Mouse (Mus musculus) adrenal gland, adult (tissue): ENCODE results near the gene Bfsp1.

Experiments used
- DNase-seq, 2 experiments: peaks; one replicate each; pipeline ENCODE4 v3.0.0; 2022 to 2023; ENCODE audit warnings: low spot score in 1 of 2; ENCODE audit not compliant: inconsistent age in 2 of 2

Gene Bfsp1

DNA sequence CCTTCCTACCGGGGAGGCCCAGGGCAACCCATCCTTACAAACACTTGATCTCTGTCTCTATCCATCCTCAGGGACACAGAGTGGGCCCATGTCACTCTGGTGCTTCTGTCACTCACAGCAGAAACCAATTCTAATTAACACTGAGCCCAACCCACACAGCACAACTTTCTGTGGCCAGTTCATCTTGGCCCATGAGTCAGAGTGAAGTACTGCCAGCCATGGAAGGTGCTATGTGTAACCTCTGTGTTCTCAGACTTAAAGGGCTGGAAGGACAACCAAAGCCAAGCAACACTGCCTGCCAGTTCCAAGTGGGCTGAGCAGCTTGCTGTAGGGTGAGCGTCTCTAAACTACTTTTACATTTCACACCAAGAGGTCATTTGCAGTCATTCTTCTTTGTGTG is 3.8 kb downstream of the Bfsp1 start:
- DNase-seq = no peak

DNA sequence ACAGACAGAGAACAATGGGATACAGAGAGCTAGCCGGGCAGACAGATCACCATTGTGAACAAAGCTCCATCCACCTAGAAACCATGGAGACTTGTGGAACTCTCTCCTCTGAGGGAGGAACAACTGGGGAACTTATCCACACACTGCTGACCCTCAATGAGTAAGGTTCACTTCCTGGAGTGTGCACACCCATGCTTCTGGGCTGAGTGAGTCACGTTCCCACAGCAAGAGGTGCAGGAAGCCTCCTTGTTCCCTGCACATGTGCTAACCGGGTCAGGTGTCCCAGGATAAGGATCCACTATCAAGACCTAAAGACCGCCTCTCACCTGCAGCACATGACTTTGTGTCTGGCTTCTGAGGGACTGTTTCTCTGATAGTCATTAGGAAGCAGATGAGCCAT is 9.5 kb downstream of the Bfsp1 start:
- no peak for DNase-seq

DNA sequence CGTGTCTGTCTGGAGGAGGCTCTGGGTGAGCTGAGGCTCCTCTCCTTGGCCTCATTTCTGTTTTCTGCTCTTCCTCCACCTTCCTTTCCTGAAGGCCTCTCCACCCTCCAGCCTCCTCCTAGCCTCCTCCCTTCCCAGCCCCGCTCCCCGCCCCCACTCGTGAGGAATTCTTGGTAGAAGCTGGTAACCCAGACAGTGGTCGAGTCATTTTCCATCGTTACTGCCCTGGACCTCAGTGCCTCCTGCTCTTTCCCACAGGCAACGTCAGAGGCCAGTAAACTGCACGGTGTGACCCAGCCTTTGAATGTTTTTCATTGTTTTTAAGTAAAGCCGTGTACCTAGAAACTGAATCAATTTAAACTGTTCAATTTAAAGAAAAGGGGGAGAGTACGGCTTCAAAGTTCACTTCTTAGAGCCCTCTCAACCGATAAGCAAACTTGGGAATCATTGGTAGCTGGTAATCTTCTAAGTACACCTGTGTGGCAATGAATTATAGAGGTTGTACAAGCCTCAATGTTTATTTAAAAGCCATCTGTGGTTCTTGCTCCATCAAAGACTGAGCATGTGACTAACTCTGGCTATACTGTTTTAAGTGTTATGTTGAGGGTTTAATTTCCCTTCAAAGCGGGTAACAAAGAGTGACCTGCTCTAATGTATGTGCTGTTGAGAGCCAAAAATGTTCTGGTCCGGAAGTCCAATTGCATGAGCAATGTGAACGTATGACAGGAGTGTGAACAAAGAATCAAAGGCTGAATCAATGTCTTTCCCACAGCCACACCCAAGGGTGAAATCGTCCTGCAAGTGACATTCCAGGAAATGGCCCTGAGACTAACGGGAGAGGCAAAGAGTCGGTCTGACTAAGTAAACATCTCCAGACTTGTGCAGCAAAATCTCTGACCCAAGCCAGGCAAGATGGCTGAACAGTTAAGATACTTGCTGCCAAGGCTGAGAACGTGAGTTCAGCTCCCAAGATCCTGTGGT is 10.4 kb downstream of the Bfsp1 start:
- DNase-seq = no peak

DNA sequence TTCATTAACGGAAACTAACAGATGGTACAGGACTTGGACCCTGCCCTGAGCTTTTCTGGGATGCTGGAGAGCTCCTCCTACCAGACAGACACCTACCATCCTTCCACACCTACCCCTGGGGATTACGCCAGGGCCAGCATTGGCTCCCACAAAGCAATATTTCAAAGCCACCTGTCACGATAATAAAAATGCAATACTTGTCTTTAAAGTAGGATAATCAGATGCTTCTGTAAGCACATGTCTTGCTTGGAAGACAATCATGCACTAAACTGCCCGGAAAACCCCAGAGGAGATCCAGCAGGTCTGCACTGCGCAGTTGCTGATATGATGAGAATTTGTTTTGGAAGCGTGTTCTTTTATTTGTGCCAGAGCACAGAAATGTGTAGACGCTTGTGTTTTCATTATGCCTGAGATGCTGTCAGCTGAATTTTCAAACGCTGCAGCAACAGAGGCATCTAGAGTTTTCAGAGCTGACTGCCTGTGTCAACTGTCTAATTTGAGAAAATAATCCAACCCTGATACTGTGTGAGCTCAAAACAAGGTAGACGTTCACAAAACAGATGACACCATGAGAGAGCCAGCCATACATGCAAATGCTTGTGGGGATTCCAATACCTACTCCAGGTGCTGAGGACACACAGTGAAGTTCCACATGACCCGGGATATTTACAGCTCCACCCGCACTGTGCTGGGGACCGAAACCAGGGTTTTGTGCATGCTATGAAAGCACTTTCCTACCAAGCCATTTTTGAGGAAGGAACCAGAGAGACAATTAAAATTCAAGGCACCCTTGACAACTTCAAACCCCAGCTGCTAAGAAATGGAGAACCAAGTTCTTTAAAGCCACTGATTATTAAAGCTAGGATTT is 11.4 kb downstream of the Bfsp1 start:
- DNase-seq = no peak

DNA sequence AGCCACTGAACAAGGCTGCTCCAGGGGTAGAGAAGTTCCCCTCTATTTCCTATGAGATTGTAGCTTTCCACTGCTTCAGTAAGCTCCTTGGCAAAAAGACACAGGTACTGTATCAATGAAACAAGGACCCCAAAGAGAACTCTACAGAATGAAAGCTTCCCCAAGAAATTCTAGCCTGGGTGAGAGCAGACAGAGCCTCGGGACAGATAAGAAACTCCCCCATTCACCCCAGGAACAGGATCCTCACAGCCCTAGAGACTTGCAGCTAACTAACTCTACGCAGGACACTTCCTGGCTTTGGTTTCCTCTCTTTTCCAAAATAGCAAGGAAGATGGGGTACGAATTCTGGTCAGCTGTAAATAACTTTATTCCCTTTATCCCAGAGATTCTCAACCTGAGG is 15.7 kb downstream of the Bfsp1 start:
- DNase-seq = no peak

DNA sequence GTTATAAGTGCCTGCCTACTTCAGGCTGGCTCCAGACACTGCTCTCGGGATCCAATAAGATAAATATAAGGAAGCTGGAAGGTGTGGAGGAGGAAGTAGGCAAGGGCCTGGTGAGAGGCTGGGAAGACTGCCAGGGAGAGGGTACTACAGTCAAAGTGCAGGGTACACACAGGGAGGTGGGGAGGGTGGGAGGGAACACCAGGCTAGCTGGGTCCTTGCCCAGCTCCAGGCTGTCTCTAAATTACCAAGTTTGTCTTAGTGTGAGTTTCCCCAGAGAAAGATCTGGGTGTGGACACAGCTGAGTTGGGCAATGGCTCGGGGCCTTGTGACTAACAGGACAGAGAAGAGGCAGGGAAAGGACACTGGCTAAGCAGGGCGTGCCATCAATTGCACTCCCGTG is 16.2 kb downstream of the Bfsp1 start:
- DNase-seq = peak in 1 of 2 experiments; percentile 76

DNA sequence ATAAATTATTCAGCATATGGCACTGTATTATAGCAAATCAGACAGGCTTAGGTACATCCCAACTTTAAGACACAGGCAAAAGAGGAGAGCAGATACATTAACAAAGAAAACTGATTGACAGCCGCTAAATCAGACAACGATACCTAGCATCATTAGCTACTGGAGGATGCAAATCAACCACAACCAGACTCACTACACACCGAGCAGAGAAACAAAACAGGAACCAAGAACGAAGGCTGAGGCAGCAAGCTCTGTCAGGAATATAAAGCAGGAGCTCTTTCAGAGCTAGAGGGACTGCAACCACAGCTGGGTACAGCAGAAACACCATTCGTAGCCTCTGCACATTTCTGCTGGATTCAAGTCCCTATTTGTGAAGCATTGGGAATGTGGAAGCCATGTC is 18.2 kb downstream of the Bfsp1 start:
- no peak for DNase-seq

DNA sequence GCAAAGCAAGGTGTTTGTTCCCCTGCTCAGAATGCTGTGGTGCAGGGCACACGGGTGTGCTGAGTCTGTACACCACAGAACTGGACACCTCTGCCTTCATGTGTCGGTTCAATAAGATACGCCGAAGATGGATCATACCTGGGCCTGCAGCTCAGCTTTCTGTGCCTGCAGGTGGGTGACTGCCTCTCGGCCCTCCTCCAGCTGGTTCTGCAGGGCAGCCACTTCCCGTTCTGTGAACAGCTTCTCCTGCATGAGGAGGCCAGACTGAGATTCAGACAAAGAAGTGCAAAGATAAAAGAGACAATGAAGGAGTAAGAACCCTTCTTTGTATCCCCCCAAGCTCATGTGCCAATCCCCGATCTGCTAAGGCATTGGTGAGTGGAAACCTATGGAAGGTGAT is 21.4 kb downstream of the Bfsp1 start:
- DNase-seq = no peak

DNA sequence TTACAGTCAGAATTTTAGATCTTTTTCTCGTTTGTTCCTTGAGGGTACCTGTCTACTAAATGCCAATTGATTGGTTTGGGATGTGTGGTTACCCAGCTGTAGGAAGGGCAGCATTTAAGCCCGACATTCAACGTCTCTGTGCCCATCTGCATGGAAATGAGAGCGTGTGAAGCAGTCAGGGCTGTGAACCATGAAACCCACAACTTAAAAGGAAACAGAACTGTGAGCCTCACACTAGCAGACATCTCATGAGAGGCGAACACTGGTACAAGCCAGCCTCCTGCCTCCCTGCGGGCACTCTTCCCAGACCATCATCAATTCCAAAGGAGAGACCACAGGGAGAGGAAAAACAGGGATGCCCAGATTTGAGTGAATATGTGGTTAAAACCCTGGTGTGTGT is 22.1 kb downstream of the Bfsp1 start:
- no peak for DNase-seq

DNA sequence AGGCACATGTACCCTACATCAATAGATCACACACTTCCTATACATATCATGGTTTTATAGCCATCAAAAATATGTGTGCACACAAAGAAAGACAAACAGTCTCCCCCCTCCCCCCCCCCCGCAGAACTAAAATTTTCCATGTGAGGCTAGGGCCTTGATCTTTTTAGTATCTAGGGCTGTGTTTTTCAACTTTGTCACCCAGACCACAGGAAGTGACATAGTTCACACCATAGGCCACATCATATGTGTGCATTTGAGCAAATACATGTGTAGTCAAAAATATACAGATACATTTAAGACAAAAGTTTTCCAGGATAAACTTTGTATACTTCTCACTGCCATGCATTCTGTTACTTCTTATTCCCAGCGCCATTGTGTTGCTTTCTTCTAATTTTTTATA is 23.5 kb downstream of the Bfsp1 start:
- DNase-seq = no peak

DNA sequence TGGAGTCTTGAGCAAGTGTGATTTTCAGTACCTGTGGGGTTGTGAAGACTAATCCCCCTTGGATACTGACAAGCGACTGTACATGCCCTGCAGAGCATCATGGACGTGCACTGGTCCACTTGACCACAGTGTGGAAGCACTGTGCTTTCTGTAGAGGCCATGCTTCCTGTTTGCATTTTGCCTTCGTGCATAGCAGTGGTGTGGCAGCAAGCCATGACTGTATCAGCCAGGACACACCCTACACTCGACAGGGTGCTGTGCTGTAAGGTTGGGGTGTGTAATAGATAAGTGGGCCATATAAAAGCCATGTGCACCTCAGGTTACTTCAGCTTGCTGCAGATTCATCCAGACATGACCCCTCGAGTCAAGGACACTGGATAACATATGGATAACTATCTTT is 24.3 kb downstream of the Bfsp1 start:
- DNase-seq = no peak

DNA sequence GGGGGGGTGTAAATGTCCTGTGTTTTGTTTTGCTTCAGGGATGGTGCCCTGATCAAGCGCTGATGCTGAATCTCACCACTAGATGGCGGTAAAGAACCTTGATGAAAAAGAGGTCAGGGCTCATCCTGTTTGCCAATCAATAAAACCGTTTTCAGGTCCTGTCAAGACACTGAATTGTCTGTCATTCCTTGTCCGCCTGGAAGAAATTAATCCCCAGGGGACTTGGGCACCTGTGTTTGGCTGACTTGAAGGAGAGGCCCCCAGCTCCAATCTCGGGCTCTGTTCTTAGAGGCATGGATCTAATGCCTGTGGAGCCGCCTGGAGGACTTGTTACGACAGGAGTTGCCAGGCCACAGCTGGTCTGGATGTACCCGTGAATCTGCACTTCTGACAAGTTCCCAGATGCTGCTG is 25.7 kb downstream of the Bfsp1 start:
- peak; percentile 66 to 93 for DNase-seq

DNA sequence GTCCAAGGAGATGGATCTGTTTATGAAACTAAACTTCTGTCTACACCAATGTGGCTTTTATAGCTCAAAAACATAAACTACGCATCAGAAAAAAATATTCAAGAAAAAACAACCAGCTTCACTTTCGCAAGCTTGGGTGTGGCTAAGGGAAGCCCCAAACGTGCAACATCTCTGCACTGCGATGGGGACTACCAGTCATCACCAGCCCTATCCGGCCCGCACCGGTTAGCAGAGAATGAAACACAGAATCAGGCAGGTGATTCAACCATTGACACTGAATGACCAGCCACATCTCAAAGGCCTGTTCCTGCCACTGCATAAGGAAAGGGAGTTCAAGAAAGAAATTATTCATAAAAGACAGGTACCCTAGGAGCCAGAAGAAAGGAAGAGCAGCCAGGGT is 27.2 kb downstream of the Bfsp1 start:
- no peak for DNase-seq

DNA sequence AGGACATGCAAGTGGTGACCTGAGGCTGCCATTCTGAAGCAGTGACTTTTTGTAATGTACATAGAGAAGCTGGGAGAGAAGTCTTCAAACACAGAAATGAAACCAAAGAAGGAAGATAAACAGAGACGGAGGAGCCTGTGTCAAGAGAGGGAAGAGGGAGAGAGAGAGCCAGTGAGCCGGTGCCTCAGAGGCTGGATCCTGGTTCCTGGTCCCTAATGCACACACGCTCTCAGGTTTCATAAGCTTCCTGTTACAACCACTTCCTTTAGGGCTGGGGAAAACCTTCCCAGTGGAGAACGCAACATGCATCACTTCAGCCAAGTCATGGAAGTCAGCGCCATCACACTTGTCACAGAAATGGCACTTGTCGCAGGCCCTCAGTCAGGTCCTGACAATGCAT is 28.9 kb downstream of the Bfsp1 start:
- DNase-seq = no peak

DNA sequence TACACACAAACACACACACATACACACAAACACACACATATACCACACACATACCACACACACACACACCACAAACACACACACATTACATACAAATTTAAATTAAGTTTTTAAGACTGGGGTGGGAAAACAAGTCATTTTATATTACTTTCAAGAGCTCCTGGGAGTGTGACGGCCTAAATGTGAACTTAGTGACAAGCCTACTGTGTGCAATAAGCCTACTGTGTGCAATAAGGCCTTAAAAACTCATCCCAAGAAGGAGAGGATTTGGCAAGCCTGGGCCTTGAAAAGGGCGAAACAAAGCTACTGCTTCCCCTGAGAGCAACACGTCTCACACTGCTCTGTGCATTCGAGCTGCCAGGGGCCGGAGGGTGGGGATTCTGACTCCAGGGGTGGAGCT is 30.3 kb downstream of the Bfsp1 start:
- no peak for DNase-seq

DNA sequence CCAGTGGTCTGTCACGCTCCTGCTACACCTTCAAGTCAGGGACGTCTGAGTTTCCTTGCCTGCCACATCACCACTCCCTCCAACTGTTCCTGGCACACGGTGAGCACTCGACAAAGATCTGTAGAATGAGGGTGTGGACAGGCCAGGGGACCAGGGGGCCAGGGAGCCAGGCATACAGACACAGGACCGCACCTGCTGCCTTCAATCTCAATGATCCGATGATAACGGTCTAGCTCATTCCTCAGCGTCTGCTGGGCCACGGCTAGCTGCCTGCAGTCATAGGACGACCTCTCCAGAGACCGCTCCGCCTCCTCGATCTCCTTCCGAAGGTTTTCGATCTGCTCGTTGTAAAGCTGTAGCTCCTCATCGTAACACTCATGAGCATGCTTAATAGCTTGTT is 31.3 kb downstream of the Bfsp1 start:
- no peak for DNase-seq

DNA sequence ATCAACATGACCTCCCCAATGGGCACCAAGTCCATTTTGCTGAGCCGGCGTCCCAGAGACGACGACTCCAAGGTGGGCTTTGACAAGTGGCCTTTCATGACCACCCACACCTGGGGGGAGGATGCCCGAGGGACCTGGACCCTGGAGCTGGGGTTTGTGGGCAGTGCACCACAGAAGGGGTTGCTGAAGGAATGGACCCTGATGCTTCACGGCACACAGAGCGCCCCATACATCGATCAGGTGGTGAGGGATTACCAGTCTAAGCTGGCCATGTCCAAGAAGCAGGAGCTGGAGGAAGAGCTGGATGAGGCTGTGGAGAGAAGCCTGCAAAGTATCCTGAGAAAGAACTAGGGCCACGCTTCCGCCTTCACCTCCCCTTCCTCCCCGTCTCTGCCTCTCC is 49.5 kb downstream of the Bfsp1 start:
- DNase-seq = no peak

DNA sequence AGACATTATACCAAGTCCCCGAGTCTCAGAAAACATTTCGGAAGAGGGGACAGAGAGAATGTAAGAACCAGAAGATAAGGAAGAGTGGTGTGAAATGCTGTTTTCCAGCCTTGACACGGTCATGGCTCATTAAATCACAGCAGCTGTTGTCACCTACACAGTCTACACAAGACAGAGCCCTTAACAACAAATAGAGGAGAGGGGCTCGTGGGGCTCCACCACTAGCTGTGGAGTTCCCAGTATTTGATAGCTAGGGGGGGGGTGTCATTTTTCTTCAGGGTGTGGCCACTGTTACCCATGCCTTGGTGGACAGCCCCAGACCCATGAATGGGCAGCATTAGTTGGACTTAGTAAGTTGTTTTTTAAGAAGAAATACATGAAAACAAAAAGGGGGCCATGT is 50.7 kb downstream of the Bfsp1 start:
- no peak for DNase-seq

DNA sequence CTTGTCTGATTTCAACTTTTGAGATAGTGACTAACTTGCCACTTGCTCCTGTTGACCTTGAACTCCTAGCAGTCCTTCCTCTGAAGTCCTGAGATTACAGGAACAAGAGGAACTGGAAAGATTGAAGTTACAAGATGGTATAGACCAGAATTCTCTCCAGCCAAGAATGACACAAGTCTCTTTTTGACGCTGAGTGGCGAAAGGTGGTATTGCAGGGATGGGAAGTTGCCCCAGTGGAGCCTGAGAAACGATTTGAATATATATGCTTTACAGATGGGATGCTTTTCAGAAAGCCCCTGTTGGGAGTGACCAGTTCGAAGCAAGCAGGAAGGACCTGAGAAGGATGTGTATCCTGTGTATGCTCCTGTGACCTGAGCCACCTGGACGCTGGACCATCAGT is 54.2 kb downstream of the Bfsp1 start:
- no peak for DNase-seq

DNA sequence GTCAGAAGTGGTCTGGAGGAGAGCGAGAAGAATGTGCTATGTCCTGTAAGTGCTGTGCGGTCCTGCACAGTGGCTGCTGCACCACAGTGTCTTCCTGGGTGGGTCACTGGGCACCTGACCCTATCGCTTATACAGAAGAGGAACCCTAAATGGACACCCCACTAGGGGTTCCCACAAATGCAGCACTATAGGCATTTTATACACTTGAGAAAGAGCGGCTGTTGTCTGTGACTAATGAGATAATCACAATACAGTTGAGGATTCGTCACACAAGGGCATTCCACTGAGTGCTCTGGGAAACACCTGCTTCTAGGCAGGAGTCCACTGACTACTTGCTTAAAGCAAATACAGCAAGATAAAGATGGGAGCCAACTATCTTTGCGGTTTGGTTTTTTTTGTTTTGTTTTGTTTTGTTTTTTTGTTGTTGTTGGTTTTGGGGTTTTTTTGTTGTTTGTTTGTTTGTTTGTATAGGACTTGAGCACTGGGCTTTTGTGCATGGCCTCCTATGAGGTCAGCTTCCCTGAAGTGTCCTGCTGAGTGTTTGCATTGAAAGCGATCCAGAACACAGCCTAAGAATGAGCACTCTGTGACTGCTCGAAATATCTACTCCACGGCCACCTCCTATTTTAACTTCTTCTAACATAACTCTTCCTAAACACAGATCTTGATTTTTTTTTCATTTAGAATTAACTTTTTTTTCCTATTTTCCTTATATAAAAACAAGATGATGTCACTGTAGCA is 55.9 kb downstream of the Bfsp1 start:
- DNase-seq = no peak

DNA sequence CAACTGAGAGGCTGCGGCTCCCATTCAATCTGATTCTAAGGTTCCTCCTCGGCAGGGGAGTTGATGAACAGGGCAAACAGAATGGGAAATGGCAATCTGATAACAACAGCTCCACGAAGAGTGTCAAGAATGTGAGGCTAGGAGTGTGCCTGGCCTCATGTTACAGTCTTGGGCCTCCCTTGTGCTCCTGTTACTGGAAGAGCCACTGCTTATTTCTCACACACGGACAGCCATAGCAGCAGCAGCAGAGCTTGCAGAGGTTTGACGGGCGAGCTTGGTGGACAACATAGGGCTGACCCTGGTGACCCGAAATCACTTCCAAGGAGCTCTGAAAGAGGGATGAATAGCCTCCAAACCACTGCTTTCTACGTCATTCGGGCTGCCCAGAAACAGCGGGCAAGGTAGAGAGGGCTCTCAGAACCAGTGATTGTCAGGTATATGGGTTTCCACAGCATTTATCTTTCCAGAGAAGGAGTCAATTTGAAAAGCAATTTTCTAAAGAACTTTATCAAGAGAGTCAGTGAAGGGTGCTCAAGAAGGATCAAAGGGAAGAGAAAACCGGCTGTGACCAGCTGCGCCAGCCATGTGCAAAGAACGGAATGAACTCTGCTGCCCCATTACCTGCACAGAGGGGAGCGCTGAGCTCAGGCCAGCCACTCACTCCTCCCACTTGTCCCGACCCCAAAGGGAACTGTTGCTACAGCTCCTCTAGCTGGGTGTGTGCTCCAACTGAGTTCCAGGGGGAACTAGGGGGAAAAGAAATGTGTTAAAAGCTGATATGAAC is 56.6 kb downstream of the Bfsp1 start:
- DNase-seq = no peak
